Mouse (Mus musculus): ENCODE measurements around the gene Cryzl1. TPM values are rescaled to one million over a fixed set of nuclear protein-coding genes. Genes with fewer than 3 reads are reported as not detected.

Gene Cryzl1
- total RNA-seq (2023), result 10 to 100 TPM; 23.1 to 26.8 TPM

DNA sequence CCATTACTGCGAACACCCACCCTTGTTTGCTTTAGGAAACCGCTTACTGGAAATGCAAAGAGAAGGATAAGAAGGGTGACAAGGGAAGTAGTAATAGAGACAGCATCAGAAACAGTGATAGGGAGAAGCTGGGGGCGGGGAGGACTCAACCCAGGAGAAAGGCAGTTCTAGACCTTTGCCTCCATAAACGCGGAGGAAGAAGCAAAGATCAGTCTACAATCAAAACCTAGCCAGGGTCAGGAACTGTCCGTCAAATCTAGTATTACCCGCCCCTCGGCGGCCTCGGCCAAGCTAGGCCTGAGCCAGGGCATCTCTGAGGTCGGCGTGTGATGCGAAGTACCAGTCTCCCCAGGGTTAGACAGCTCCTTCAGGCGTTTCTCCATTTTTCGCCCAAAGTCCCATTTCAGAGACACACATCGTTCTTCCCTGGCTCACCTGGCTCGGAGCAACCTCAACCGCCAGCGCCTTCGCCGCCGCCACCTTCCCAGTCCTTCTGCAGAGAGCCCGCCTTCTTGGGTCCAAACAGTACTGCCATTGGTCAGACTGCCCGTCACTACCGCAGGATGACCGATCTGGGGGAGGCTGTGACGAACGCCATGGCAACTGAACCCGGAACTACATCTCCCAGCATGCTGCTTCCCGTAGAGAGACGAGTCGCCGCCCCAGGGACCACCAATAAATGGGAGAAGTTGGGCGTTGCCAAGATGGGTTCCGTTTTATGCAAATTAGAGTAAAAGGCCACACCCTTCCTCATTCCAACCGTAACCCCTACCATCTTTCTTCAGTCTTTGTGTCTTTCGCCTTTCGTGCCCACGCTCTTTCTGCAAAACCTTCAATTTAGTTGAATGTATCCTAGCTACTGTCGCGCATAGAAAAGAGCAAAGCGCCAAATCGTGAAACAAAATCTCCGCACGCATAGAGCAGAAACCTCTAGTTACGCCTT lies at the start of gene Cryzl1:
Gene Cryzl1 (minus strand): TSS at position 853 of the 943 bp plus-strand sequence.

GRCm38 (mm10) chr16:91729066-91729482 lies 299 bp upstream of the Cryzl1 start, which contains the start of gene Itsn1:
Gene Itsn1, plus strand, starts transcription at chr16:91729281.

DNA sequence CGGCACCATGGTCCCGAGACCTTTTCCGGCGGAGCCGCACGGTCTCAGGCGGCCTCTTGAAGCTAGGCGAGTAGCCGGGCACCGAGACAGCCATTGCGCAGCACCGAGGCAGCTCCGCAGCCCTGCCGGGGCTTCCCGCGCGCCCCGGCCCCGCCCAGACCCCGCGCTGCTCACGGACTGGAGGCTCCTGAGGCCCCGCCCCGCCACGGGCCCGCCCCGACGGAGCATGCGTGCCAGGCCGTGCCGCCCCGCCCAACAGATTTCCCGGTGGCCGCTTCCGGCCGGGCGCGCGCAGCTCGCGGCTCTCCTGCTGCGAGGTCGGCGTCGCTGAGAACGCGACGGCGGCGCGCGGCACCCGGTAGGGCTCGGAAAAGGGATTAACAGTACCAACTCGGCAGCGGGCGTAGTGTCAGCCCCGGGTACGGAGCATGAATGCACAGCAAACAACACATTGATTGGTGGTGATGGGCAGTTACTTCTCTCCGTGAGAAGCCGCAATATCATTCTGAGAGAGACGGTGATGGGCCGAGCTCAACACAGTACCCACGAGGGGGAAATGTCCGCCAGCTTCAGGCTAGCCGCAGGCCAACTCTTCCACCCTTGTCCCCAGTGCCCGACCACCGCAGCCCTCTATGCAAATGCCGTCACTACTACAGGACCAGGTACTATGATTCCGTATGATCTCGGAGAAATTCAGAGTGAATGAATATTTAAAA lies 40.0 kb downstream of the Cryzl1 start, which contains the start of gene Donson:
Gene Donson (minus strand): TSS at position 152 of the 716 bp plus-strand sequence.

DNA sequence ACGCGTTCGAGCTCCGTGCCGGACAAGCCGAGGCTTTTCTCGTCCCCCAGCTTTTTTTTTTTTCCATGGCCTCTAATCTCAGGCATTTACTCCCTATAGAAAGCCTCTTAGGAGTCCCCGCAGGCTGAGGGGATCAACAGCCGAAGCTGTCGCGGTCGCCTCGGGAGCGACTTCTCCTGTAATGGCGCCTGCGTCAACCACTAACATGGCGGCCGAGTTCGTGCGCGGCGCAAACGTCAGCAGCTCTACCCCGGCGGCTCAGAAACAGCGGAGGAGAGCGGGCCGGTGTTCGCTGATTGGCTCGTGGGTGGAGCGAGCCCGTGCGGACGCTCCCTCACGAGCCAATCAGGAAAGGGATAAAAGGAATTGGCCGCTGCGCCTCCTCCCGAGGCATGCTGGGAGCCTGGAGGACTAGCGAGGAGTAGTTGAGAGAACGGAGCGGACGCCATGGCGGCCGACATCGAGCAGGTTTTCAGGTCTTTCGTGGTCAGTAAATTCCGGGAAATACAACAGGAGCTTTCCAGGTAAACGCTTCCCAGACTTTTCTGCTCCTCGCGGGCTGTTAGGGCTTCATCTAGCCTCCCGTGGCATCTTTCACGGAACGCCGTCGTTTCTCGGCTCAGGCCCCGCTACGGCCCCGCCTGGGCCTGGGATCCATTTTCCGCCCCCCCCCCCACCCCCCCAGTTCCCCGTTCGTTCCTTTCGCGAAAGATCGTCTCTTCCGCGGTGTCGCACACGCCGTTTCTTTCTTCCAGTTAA lies 81.1 kb downstream of the Cryzl1 start, which contains the start of gene Son:
Gene Son (plus strand): TSS at position 46 of the 759 bp plus-strand sequence.

GRCm38 (mm10) chr16:91646681-91647419 lies 81.9 kb downstream of the Cryzl1 start, which contains the start of gene Gart:
Gene Gart, minus strand, starts transcription at chr16:91646952.

Other genes starting within 250 kb of the Cryzl1 start
- gene Ifnar1, start 243.7 kb downstream of the Cryzl1 start, total RNA-seq (2023), result 100 to 1,000 TPM; 133 to 142 TPM
- 10 to 100 TPM; 43.3 to 52.4 TPM for gene Ifngr2, start 181.9 kb downstream of the Cryzl1 start, total RNA-seq (2023)
- gene Tmem50b, start 131.2 kb downstream of the Cryzl1 start, total RNA-seq (2023), result 10 to 100 TPM; 17.7 to 19.1 TPM
- gene Dnajc28, start 109.9 kb downstream of the Cryzl1 start, total RNA-seq (2023), result 1 to 10 TPM; 1.2 to 1.8 TPM
- gene Gart, start 82.0 kb downstream of the Cryzl1 start, total RNA-seq (2023), result 100 to 1,000 TPM; 105 to 118 TPM
- gene Son, start 81.5 kb downstream of the Cryzl1 start, total RNA-seq (2023), result 100 to 1,000 TPM; 456 to 470 TPM
- 100 to 1,000 TPM in 1 of 2 experiments, 10 to 100 TPM in 1; 86.3 to 112 TPM for gene Donson, start 40.2 kb downstream of the Cryzl1 start, total RNA-seq (2023)
- 1 to 10 TPM; 5.0 to 5.1 TPM for gene Itsn1, start 306 bp upstream of the Cryzl1 start, total RNA-seq (2023)

Data from T-cell, adult 66 days (primary cell).